Mouse (Mus musculus): ENCODE measurements at regions not wholly inside any gene's neighbourhood (a gene's known extent, or its start where the extent isn't known, plus 50 kb on each side); places are given as distances from the start of the nearest gene placed in this dataset.

DNA sequence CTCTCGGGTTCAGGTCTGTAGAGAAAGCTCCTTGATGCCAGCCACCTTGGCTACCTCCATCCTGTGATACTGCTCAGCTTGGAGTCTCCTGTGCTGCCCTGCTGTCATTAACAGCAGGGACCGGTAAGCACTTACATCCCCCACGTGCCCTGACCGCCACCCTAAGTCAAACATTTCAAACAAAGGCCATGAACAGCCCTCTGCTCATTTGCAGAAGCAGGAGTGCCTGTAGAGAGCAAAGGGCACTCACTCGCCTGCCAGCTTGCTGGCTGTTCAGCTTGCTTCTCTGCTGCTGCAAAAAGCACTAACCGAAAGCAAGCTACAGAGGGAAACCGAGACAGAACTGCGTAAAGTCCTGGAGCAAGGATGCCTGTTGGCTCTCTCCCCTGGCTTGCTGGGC lies 61.8 kb upstream of the Thy1 start:
- DNase-seq (ENCODE audit: low spot score) = no peak

DNA sequence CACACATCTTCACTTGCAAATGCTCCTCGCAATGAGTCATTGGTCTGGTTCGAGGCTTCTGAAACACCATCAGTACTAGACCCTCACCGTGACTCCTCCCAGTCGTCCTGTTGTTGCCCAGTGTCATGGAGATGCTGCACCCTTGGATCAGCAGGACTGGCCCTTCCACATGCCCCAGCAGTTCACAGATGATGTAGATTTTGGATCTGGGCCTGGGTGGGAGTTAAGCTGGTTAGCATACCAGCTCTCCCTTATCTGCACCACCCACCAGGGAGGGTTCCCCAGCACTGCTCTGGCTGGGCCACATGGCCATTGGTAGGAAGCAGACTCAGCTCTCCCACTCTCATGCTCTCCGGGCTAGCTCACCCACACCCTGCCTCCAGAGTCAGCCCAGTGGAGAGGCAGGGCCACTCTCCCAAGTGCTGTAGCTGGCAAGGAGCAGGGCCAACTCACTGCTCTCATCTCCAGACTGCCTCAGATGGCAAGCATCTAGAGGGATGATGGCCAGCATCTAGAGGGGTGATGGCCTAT lies 60.8 kb upstream of the Thy1 start:
- no peak for DNase-seq (ENCODE audit: low spot score)

DNA sequence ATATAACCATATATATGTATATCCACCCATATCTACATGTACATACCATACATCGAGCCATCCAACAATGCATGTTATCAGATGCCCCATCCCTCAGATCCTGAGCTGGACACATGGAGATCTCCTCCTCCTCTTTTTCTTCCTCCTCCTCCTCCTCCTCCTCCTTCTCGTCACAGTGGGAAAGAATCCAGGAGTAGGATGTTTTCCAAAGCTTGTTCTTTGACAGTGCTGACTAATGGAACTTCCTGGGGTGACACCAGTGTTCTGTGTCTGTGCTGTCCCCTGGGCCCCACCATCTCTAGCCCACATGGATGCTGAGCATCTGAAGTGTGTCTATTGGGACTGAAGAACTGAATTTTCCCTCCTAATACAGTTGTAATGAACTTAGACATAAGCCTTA lies 60.0 kb upstream of the Thy1 start:
- DNase-seq (ENCODE audit: low spot score) = no peak

- peak; percentile 87 for DNase-seq (ENCODE audit: low spot score)
Measured at GRCm38 (mm10) chr9:43984181-43985062, 58.8 kb upstream of the Thy1 start.

DNA sequence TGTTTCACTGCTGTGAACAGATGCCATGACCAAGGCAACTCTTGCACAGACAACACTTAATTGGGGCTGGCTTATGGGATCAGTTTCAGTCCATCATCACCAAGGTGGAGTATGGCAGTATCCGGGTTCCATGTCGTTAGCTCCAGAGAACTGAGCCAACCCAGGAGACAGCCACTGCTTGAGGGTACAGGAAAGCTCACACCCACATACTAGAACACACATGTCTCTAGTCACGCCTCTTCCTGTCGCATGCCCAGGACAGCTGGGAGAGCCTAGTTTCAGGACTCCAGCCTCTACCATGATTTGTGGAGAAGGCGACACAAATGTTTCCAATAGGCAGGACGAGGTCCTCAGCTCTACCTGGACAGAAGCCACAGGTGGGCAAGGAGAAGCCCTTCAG lies 55.2 kb upstream of the Thy1 start:
- DNase-seq (ENCODE audit: low spot score) = no peak

GRCm38 (mm10) chr9:43988981-43989860 lies 54.0 kb upstream of the Thy1 start:
- DNase-seq (ENCODE audit: low spot score) = peak; percentile 59

DNA sequence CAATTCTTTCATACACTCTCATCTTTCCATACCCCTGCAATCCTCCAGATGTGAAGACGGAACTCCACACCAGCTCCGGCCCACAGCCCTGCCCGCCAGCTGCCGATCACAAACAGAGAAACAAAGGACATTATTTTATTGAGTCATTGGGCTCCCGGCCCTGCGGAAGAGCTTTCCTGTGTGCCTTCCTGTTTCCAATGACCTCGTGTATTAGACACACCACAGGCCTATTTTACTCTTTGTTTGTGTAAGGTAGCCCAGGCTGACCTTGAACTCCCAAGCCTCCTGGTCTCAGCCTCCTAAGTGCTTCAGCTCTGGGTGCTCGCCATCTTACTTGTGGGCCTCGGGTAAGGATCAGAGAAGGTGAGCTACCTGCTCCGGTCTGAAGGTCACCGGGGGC lies 53.1 kb upstream of the Thy1 start:
- DNase-seq (ENCODE audit: low spot score) = no peak

DNA sequence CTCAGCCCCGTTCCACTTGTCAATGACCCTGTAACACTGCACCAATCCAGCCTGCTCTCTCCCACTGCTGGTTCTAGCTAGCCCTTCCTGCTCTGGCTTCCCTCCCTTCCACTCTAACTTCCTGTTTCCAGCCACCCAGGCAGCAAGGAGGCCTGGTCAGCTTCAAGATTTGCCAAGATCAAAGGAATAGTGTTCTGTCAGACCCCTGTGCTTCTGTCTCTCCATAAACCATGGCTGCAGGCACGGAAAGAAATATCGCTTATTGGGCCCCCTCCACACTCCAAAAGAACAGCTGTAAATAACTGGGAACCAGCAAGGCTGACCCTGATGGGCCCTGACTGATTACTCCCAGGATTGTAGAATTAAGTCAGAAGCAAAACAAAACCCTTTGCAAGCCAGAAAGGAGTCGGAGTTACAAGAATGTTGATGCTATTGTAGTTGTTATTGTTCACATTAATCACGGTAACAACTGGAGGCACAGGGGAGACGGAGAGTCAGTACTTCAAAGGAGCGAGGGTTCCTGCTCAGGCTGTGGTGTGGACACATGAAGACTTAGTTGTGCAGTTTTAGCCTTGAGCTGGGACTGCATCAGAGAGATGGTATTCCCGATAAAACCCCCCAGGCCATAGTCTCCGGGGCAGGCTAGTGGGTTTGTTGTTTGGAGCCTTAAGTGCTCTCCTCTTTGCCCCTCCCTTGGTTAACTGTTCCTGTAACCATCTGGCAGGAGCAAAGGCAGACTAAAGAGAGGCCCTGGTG lies 49.8 kb upstream of the Thy1 start:
- no peak for DNase-seq (ENCODE audit: low spot score)
